Mouse (Mus musculus) heart, postnatal 25 days (tissue): ENCODE results near the gene Trpt1. TPM values are rescaled to one million over a fixed set of nuclear protein-coding genes. Genes with fewer than 3 reads are reported as not detected.

Source experiments
- DNase-seq: peaks from one replicate; pipeline ENCODE4 v3.0.0; 2022; ENCODE audit warnings: low spot score
- intact Hi-C: fragments of 180-260 bp; cut with DNase I; formaldehyde crosslinking; loops from one replicate; pipeline ENCODE4 v1.15.1; 2025
- total RNA-seq, 2 experiments: library from RNA; stranded (reverse); gene quantifications; 2 replicates each; pipeline ENCODE4 v1.2.3; 2021

The Trpt1 gene
- total RNA-seq, result 10 to 100 TPM; 23.1 to 24.0 TPM

- peak; percentile 79 for DNase-seq
- intact Hi-C loops, result loop anchor here (5.0 kb wide), 1 partner anchor 41 kb away; the partner anchor contains the start of gene Stip1
Measured at GRCm38 (mm10) chr19:6996006-6996405, at the start of gene Trpt1, which contains the start of gene Nudt22. Gene Trpt1 (plus strand): TSS chr19:6996131. Gene Nudt22 (minus strand): TSS chr19:6996117.

GRCm38 (mm10) chr19:6947742-6948141 lies 48.2 kb upstream of the Trpt1 start:
- intact Hi-C loops, result loop anchor here (5.0 kb wide), 1 partner anchor 700 kb away; no protein-coding TSS in a partner anchor
- no peak for DNase-seq

- intact Hi-C loops, result loop anchor here (5.0 kb wide), 1 partner anchor 701 kb away; no protein-coding TSS in a partner anchor
- no peak for DNase-seq
Measured at GRCm38 (mm10) chr19:6948186-6948585, 47.7 kb upstream of the Trpt1 start.

- no peak for DNase-seq
- intact Hi-C loops, result loop anchor here (5.0 kb wide), 1 partner anchor 702 kb away; no protein-coding TSS in a partner anchor
Measured at GRCm38 (mm10) chr19:6949532-6949931, 46.4 kb upstream of the Trpt1 start.

GRCm38 (mm10) chr19:6949951-6950350 lies 46.0 kb upstream of the Trpt1 start:
- intact Hi-C loops, result loop anchor here (5.0 kb wide), 1 partner anchor 703 kb away; no protein-coding TSS in a partner anchor
- DNase-seq, result no peak

GRCm38 (mm10) chr19:6950613-6951153 lies 45.2 kb upstream of the Trpt1 start:
- intact Hi-C loops, result loop anchor here (1.0 kb wide), 1 partner anchor 9 kb away; the partner anchor contains the start of gene Bad
- no peak for DNase-seq

- intact Hi-C loops, result loop anchor here (1.0 kb wide), 1 partner anchor 10 kb away; the partner anchor contains the start of gene Bad
- peak; percentile 96 for DNase-seq
Measured at GRCm38 (mm10) chr19:6951381-6951968, 44.5 kb upstream of the Trpt1 start.

GRCm38 (mm10) chr19:6951994-6952711 lies 43.8 kb upstream of the Trpt1 start:
- intact Hi-C loops, result loop anchor here (1.0 kb wide), 1 partner anchor 11 kb away; the partner anchor contains the start of gene Bad

GRCm38 (mm10) chr19:6952712-6953037 lies 43.3 kb upstream of the Trpt1 start:
- intact Hi-C loops, result no loop called here
- DNase-seq, result peak; percentile 48

More at GRCm38 (mm10) chr19:6951994-6952711, 43.8 kb upstream of the Trpt1 start:
- peak; percentile 82 for DNase-seq

- intact Hi-C loops, result loop anchor here (2.0 kb wide), 1 partner anchor 15 kb away; no protein-coding TSS in a partner anchor
- no peak for DNase-seq
Measured at GRCm38 (mm10) chr19:6954046-6954445, 41.9 kb upstream of the Trpt1 start.

GRCm38 (mm10) chr19:6955424-6955823 lies 40.5 kb upstream of the Trpt1 start:
- no peak for DNase-seq
- intact Hi-C loops, result loop anchor here (2.0 kb wide), 1 partner anchor 13 kb away; no protein-coding TSS in a partner anchor

GRCm38 (mm10) chr19:6956461-6956860 lies 39.5 kb upstream of the Trpt1 start:
- no peak for DNase-seq

GRCm38 (mm10) chr19:6968491-6969271 lies 27.2 kb upstream of the Trpt1 start:
- intact Hi-C loops, result loop anchor here (2.0 kb wide), 2 partner anchors 14 to 46 kb away; no protein-coding TSS in a partner anchor
- DNase-seq, result no peak

More at GRCm38 (mm10) chr19:6956461-6956860, 39.5 kb upstream of the Trpt1 start:
- intact Hi-C loops, result no loop called here

- DNase-seq, result no peak
- intact Hi-C loops, result loop anchor here (2.0 kb wide), 2 partner anchors 14 to 46 kb away; no protein-coding TSS in a partner anchor
Measured at GRCm38 (mm10) chr19:6969291-6969664, 26.7 kb upstream of the Trpt1 start.

GRCm38 (mm10) chr19:6969665-6970381 lies 26.1 kb upstream of the Trpt1 start:
- DNase-seq, result peak; percentile 55

GRCm38 (mm10) chr19:6970460-6971085 lies 25.4 kb upstream of the Trpt1 start:
- no peak for DNase-seq
- intact Hi-C loops, result no loop called here

More at GRCm38 (mm10) chr19:6969665-6970381, 26.1 kb upstream of the Trpt1 start:
- intact Hi-C loops, result loop anchor here (2.0 kb wide), 2 partner anchors 15 to 47 kb away; no protein-coding TSS in a partner anchor

GRCm38 (mm10) chr19:6971644-6972043 lies 24.3 kb upstream of the Trpt1 start:
- no peak for DNase-seq
- intact Hi-C loops, result no loop called here

GRCm38 (mm10) chr19:6972247-6972917 lies 23.5 kb upstream of the Trpt1 start:
- intact Hi-C loops, result no loop called here
- no peak for DNase-seq
